Mouse (Mus musculus) cerebellum, adult 2 months (tissue): ENCODE results near the gene Plxna4.

Experiments used
- CTCF ChIP-seq: fragments of 200-500 bp; IDR thresholded peaks from 2 replicates; pipeline ENCODE4 v1.5.1; 2011; ENCODE audit warnings: low read depth, mild to moderate bottlenecking, control low read depth, low read length, moderate library complexity, borderline replicate concordance; ENCODE audit not compliant: insufficient read depth
- POLR2A ChIP-seq: fragments of 200-500 bp; IDR thresholded peaks from 2 replicates; pipeline ENCODE4 v1.6.1; 2011; ENCODE audit warnings: low read length, control low read depth, borderline replicate concordance; ENCODE audit not compliant: insufficient read depth

DNA sequence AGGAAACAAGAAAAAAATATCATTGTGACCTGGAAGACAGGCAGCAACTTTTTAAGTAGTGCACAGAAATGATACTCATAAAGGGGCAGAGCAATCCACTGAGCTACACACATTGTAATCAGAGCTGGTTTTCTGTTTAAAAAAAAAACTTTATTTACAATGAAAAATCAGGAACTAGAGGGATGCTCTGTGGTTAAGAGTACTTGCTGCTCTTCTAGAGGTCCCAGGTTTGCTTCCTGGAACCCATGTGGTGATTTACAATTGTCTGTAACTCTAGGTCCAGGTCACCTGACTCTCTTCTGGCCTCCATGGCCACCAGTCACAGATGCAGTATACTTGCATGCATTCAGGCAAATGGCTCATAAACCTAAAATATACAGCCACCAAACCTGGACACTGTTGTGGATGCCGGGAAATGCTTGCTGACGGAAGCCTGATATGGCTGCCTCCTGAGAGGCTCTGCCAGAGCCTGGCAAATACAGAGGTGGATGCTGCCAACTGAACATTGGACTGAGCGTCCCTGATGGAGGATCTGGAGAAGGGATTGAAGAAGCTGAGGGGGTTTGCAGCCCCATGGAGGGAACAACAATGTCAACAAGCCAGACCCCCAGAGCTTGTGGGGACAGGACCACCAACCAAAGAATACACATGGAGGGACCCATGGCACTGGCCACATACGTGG, 465.3 kb downstream of the Plxna4 start:
- no peak for TF ChIP-seq CTCF
- TF ChIP-seq POLR2A = no peak
